Mouse (Mus musculus): ENCODE results near the gene Mast1.

DNA sequence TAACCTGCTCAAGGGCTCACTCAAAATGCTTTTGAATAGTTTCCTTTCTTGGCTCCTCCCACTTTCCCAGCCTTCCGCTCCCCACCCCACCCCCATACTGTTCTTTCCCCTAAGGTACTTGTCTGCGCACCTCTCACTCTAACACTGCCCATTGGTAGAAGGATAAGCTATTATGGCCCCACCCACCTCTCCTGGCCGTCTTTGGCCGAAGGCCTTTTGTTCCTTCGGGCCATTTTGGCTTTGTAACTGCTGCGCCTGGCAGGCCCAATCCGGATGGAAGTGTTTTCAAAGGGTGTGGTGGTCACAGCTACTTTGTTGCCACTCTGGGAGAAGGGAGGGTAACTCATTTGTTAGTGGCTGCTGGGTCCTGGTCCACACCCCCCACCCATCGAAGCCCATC, 21.9 kb downstream of the Mast1 start:
- TF ChIP-seq CTCF (conservative IDR thresholded peaks at IDR 0.05; ENCODE audit: low read length) (no peak), NANOG (IDR thresholded peaks at IDR 0.05; ENCODE audit: borderline replicate concordance, low read length) (no peak), POU5F1 (IDR thresholded peaks at IDR 0.05; ENCODE audit: borderline replicate concordance, low read length) (no peak)

All from E14TG2a.4 (cell line).